In the genomic region with DNA sequence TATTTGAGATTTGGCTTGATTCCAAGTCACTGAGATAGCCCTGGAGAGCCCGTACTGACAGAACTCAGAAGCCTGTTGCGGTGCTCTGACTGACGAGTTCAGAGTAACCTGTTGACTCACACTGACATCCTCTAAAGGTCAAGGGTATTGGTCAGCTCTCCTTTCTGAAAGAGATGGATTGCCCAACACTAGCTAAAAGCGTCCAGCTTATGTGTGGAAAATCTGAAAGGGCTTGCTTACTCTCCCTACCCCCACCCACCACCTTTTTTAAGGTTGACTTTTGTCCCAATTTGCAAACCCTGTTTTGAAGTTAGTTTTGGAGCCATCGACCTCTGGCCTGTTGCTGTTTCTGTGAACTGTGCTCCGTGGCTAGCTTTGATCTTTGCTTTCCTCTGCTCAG, we compare ENCODE assay signal across 17 mouse cellular contexts.
DNase-seq lines count a peak whose midpoint lies in the region; ATAC-seq and TF ChIP-seq lines count a peak whose summit lies in the region.
"Had no signal": no experiment of that assay in that cellular context is flagged by ENCODE, and none has a peak within 500 bp of the region (broad histone marks: within the 10 kb centered on the region; RNA-seq: fewer than 3 reads in every experiment).

No protein-coding gene starts in this region.

- no peak overlapping the region for H3K27ac ChIP-seq in lung, postnatal 0 days (ENCODE audit: low read length)
- peak overlapping the region; percentile 36 for H3K27ac ChIP-seq in liver, adult 2 months (replicated peaks; ENCODE audit: insufficient read depth, low read depth, low read length)
- H3K27ac ChIP-seq: embryonic facial prominence, embryonic 15.5 days; forebrain, embryonic 12.5 days; intestine, embryonic 15.5 days; left cerebral cortex, adult 2 months; macrophage had no signal

- no peak overlapping the region for H3K4me3 ChIP-seq in lung, postnatal 0 days (ENCODE audit: low read depth, low read length)
- H3K4me3 ChIP-seq in lung, adult 2 months (replicated peaks; ENCODE audit: extremely low read depth, low read depth, low read length): no peak overlapping the region
- H3K4me3 ChIP-seq in liver, adult 2 months (ENCODE audit: insufficient read depth, low read depth, low read length): peak overlapping the region; percentile 36; the same call in 1 of the 2 replicates
- H3K4me3 ChIP-seq: embryonic facial prominence, embryonic 15.5 days; forebrain, embryonic 12.5 days; intestine, embryonic 15.5 days; left cerebral cortex, adult 2 months had no signal

- H3K9me3 ChIP-seq in lung, postnatal 0 days (ENCODE audit: low read length): no peaks in the 10 kb centered on the region
- H3K9me3 ChIP-seq: embryonic facial prominence, embryonic 15.5 days; forebrain, embryonic 12.5 days; intestine, embryonic 15.5 days had no signal

- TF ChIP-seq EP300 in lung, postnatal 0 days (IDR thresholded peaks at IDR 0.05): no peak

- H3K4me2 ChIP-seq in lung, postnatal 0 days (replicated peaks; ENCODE audit: low read depth, low read length): no peak overlapping the region
- H3K4me2 ChIP-seq: embryonic facial prominence, embryonic 15.5 days; forebrain, embryonic 12.5 days; intestine, embryonic 15.5 days had no signal

- no peak overlapping the region for H3K9ac ChIP-seq in lung, postnatal 0 days (replicated peaks; ENCODE audit: low read depth)
- no peak overlapping the region; the same call in 1 of the 2 replicates for H3K9ac ChIP-seq in liver, adult 2 months (ENCODE audit: low read depth, low read length)
- H3K9ac ChIP-seq: embryonic facial prominence, embryonic 15.5 days; forebrain, embryonic 12.5 days; intestine, embryonic 15.5 days had no signal

- no peak for TF ChIP-seq CTCF in lung, postnatal 0 days (IDR thresholded peaks at IDR 0.05)
- no peak for TF ChIP-seq CTCF in lung, adult 2 months (IDR thresholded peaks at IDR 0.05; ENCODE audit: insufficient read depth, low read length)
- no peak for TF ChIP-seq CTCF in liver, adult 2 months (IDR thresholded peaks at IDR 0.05; ENCODE audit: low read depth, low read length)

- no peaks in the 10 kb centered on the region for H3K36me3 ChIP-seq in lung, postnatal 0 days (ENCODE audit: insufficient read depth, low read length)
- H3K36me3 ChIP-seq in liver, adult 2 months (ENCODE audit: control insufficient read depth, insufficient read depth, low read length): no peaks in the 10 kb centered on the region
- H3K36me3 ChIP-seq: embryonic facial prominence, embryonic 15.5 days; forebrain, embryonic 12.5 days; intestine, embryonic 15.5 days had no signal

- 23% methylated on average over 6 of the region's 6 CpGs for WGBS in lung, postnatal 0 days
- WGBS in lung, adult 2 months: 57% methylated on average over 6 of the region's 6 CpGs
- WGBS in liver, adult 2 months: 11% methylated on average over 6 of the region's 6 CpGs

- no peaks in the 10 kb centered on the region for H3K27me3 ChIP-seq in lung, postnatal 0 days (replicated peaks; ENCODE audit: insufficient read depth, low read length)
- H3K27me3 ChIP-seq in liver, adult 2 months (ENCODE audit: control insufficient read depth, insufficient read depth, low read length): no peaks in the 10 kb centered on the region
- H3K27me3 ChIP-seq: CH12.LX; embryonic facial prominence, embryonic 15.5 days; forebrain, embryonic 12.5 days; intestine, embryonic 15.5 days had no signal

- peak; percentile 28; the same call in 1 of the 2 replicates for ATAC-seq in lung, postnatal 0 days
- ATAC-seq: activated CD4-positive, CD25-positive, alpha-beta regulatory T cell, adult 4 months; intestine, embryonic 15.5 days had no signal

- DNase-seq in lung, postnatal 0 days (ENCODE audit: low spot score): peak; percentile 37
- DNase-seq in lung, adult 2 months: no peak
- peak; percentile 53 for DNase-seq in adrenal gland, postnatal 10 days
- DNase-seq in liver, adult 2 months (ENCODE audit: extremely low read depth, low read depth, low spot score): peak; percentile 100
- peak; percentile 40 for DNase-seq in yolk sac, embryonic 10.5 days (ENCODE audit: low spot score)
- no peak for DNase-seq in MN1 (ENCODE audit: low spot score)
- no peak for DNase-seq in urinary bladder, postnatal 4 days (ENCODE audit: low spot score in 2 of 2)
- DNase-seq: cerebellum, adult 9-10 months; right cerebral cortex, postnatal 4 days; thymus, adult 18-20 months had no signal

- TF ChIP-seq POLR2A in lung, adult 2 months (IDR thresholded peaks at IDR 0.05; ENCODE audit: borderline replicate concordance, extremely low read depth, low read depth, low read length): no peak
- no peak for TF ChIP-seq POLR2A in liver, adult 2 months (IDR thresholded peaks at IDR 0.05; ENCODE audit: extremely low read depth, insufficient read depth, low read length)

- H3K4me1 ChIP-seq in lung, postnatal 0 days (ENCODE audit: insufficient read depth, low read depth, low read length): no peaks in the 10 kb centered on the region
- H3K4me1 ChIP-seq in lung, adult 2 months (ENCODE audit: control insufficient read depth, insufficient read depth, low read length): peaks cover 2% of the 10 kb centered on the region; the same call in 1 of the 2 replicates
- peaks cover 11% of the 10 kb centered on the region for H3K4me1 ChIP-seq in liver, adult 2 months (ENCODE audit: control insufficient read depth, insufficient read depth, low read length)
- H3K4me1 ChIP-seq: embryonic facial prominence, embryonic 15.5 days; forebrain, embryonic 12.5 days; intestine, embryonic 15.5 days had no signal

- no peaks in the 10 kb centered on the region for H3K79me2 ChIP-seq in liver, adult 2 months (ENCODE audit: control insufficient read depth, insufficient read depth, low read length)

Comparison
In these comparisons a context has a peak if more than half of its experiments do, and no peak if none do; other contexts are left out.
1. DNase-seq: peak in lung, postnatal 0 days (single experiment), adrenal gland, postnatal 10 days (single experiment), liver, adult 2 months (single experiment) and yolk sac, embryonic 10.5 days (single experiment); none in lung, adult 2 months (single experiment), MN1 (single experiment) and urinary bladder, postnatal 4 days (0 of 2).